Mouse (Mus musculus) ES-E14 (cell line): ENCODE data around the gene Pcif1. TPM values are rescaled to one million over a fixed set of nuclear protein-coding genes. Genes with fewer than 3 reads are reported as not detected.
"Not testable (repeated sequence)": the region's sequence is repeated elsewhere in the genome, so short reads cannot be mapped to it uniquely, and the experiment has no call there.

Experiments used
- DNase-seq: peaks from one replicate; pipeline ENCODE4 v3.0.0-alpha.2; 2013; ENCODE audit warnings: low read depth, low spot score
- H3K27ac ChIP-seq: 2 replicates; pipeline ENCODE4 v1.5.1; 2012; ENCODE audit warnings: low read depth, mild to moderate bottlenecking, low read length, moderate library complexity, mixed read lengths; ENCODE audit not compliant: poor library complexity, insufficient read depth, severe bottlenecking
- H3K36me3 ChIP-seq: 2 replicates; pipeline ENCODE4 v1.6.1; 2012; ENCODE audit warnings: mild to moderate bottlenecking, low read length, moderate library complexity, mixed read lengths; ENCODE audit not compliant: control insufficient read depth, poor library complexity, insufficient read depth, severe bottlenecking
- H3K4me1 ChIP-seq, 2 experiments: fragments of 150-350 bp in 1 of 2; sonication (generic) in 1 of 2; 2 replicates each; pipeline ENCODE4 v1.6.1; 2012; ENCODE audit warnings: low read length in 2 of 2, mild to moderate bottlenecking in 1 of 2, mixed read lengths in 1 of 2; ENCODE audit not compliant: control insufficient read depth in 2 of 2, insufficient read depth in 2 of 2, poor library complexity in 1 of 2
- H3K4me3 ChIP-seq, 2 experiments: fragments of 150-350 bp in 1 of 2; sonication (generic) in 1 of 2; 2 replicates each; pipeline ENCODE4 v1.5.1; 2012; ENCODE audit warnings: low read length in 2 of 2, low read depth in 1 of 2, mild to moderate bottlenecking in 1 of 2, mixed read lengths in 1 of 2; ENCODE audit not compliant: insufficient read depth in 1 of 2, poor library complexity in 1 of 2, severe bottlenecking in 1 of 2
- H3K9ac ChIP-seq: 2 replicates; pipeline ENCODE4 v1.6.1; 2012; ENCODE audit warnings: low read depth, mild to moderate bottlenecking, low read length, mixed read lengths; ENCODE audit not compliant: poor library complexity, insufficient read depth, severe bottlenecking
- H3K9me3 ChIP-seq: fragments of 150-350 bp; sonication (generic); 2 replicates; pipeline ENCODE4 v1.6.1; 2012; ENCODE audit warnings: low read depth, mild to moderate bottlenecking, low read length; ENCODE audit not compliant: control insufficient read depth, insufficient read depth
- CHD2 ChIP-seq: IDR thresholded peaks from 2 replicates; pipeline ENCODE4 v1.6.1; 2014; ENCODE audit warnings: mild to moderate bottlenecking, low read depth, low read length, inconsistent platforms
- HCFC1 ChIP-seq: IDR thresholded peaks from 2 replicates; pipeline ENCODE4 v1.6.1; 2012; ENCODE audit warnings: low read length, inconsistent platforms, borderline replicate concordance; ENCODE audit not compliant: insufficient read depth
- MAFK ChIP-seq: IDR thresholded peaks from 2 replicates; pipeline ENCODE4 v1.6.1; 2014; ENCODE audit warnings: mild to moderate bottlenecking, low read depth, low read length, inconsistent platforms; ENCODE audit not compliant: insufficient read depth
- ZC3H11A ChIP-seq: IDR thresholded peaks from 2 replicates; pipeline ENCODE4 v1.6.1; 2012; ENCODE audit warnings: low read depth, mild to moderate bottlenecking, inconsistent platforms, low read length, borderline replicate concordance
- ZNF384 ChIP-seq: IDR thresholded peaks from 2 replicates; pipeline ENCODE4 v1.6.1; 2012; ENCODE audit warnings: low read depth, low read length, inconsistent platforms
- in situ Hi-C, 2 experiments: fragments of 600-800 bp; cut with MboI; formaldehyde crosslinking; loops; one replicate each; pipeline ENCODE4 v1.15.1; 2025; ENCODE audit warnings: low sequenced_read_pairs in 2 of 2, inconsistent platforms in 1 of 2; ENCODE audit not compliant: unreplicated experiment in 2 of 2
- total RNA-seq: library from RNA; depleted of rRNA; stranded (reverse); fragments of 300-350 nt; gene quantifications from 2 replicates; pipeline ENCODE4 v1.2.3, GENCODE M21; 2012

Pcif1 gene
- total RNA-seq, 1 experiment = 30.4 TPM

GRCm38 (mm10) chr2:164877376-164878215 is 1.5 kb upstream of the Pcif1 start:
- H3K4me1 ChIP-seq, H3K9me3 ChIP-seq, DNase-seq, in situ Hi-C loops, H3K36me3 ChIP-seq: not testable (repeated sequence)
- TF ChIP-seq ZNF384 = peak; percentile 95
- peak overlapping the region; percentile 86; the same call in 1 of the 2 replicates for H3K9ac ChIP-seq
- 0 out of 2 replicates have a peak overlapping the region, but pooled peaks have one; percentile 99 for H3K27ac ChIP-seq
- peak overlapping the region; percentile 88 to 92; a peak in 2 of 4 replicates for H3K4me3 ChIP-seq

GRCm38 (mm10) chr2:164878509-164879227 is 436 bp upstream of the Pcif1 start:
- peak overlapping the region; percentile 86 for H3K9ac ChIP-seq
- in situ Hi-C loops = no loop called here
- peaks cover 2 to 8% of the 10 kb centered on the region in 2 experiments; a peak in 2 of 4 replicates for H3K4me1 ChIP-seq
- H3K36me3 ChIP-seq = no peaks in the 10 kb centered on the region; the same call in 1 of the 2 replicates
- peak overlapping the region; percentile 88 to 92 for H3K4me3 ChIP-seq
- no peaks in the 10 kb centered on the region for H3K9me3 ChIP-seq
- peak overlapping the region; percentile 99 for H3K27ac ChIP-seq
- no peak for DNase-seq
- TF ChIP-seq ZC3H11A = no peak
- TF ChIP-seq ZNF384 = no peak
- TF ChIP-seq MAFK = no peak
- TF ChIP-seq CHD2 = no peak
- no peak; the same call in 1 of the 2 replicates for TF ChIP-seq HCFC1

- Histone ChIP-seq H3K4me1 (peaks cover 0 to 4% of the 10 kb centered on the region in 2 experiments; a peak in 1 of 4 replicates), H3K9me3 (no peaks in the 10 kb centered on the region), H3K27ac (peak overlapping the region; percentile 99), H3K9ac (peak overlapping the region; percentile 97), H3K4me3 (peak overlapping the region; percentile 88 to 92), H3K36me3 (peaks cover 3% of the 10 kb centered on the region; the same call in 1 of the 2 replicates)
- TF ChIP-seq CHD2 (no peak), ZC3H11A (no peak), HCFC1 (no peak), ZNF384 (no peak), MAFK (no peak)
- in situ Hi-C loops = no loop called here
- DNase-seq = peak; percentile 89
These were observed 619 bp downstream of the Pcif1 start for GRCm38 (mm10) chr2:164879568-164880277.

GRCm38 (mm10) chr2:164882619-164883018 is 3.5 kb downstream of the Pcif1 start:
- 0 out of 4 replicates have a peak, but pooled peaks cover 0 to 2% of the 10 kb centered on the region in 2 experiments for H3K4me1 ChIP-seq
- no peak overlapping the region for H3K27ac ChIP-seq
- no peaks in the 10 kb centered on the region for H3K9me3 ChIP-seq
- no peak for TF ChIP-seq ZC3H11A
- TF ChIP-seq CHD2 = no peak
- TF ChIP-seq ZNF384 = no peak
- TF ChIP-seq HCFC1 = no peak
- no peak for TF ChIP-seq MAFK
- no peak overlapping the region for H3K9ac ChIP-seq
- H3K4me3 ChIP-seq = no peak overlapping the region
- DNase-seq = no peak
- in situ Hi-C loops = no loop called here
- H3K36me3 ChIP-seq = peaks cover 23% of the 10 kb centered on the region
